Mouse (Mus musculus) embryonic facial prominence, embryonic 15.5 days (tissue): ENCODE data around the gene Irgm2. TPM values are rescaled to one million over a fixed set of nuclear protein-coding genes. Genes with fewer than 3 reads are reported as not detected.
A peak's percentile ranks its signal among the peaks of the same experiment; 100 is the strongest.
"Not testable (repeated sequence)": the region's sequence is repeated elsewhere in the genome, so short reads cannot be mapped to it uniquely, and the experiment has no call there.

Experiments
- ATAC-seq: fragments of 200-750 bp; cut with Nextera tagmentation; 2 replicates; pipeline ENCODE4 v1.8.0; 2017; ENCODE audit warnings: low read depth, moderate TSS enrichment; ENCODE audit not compliant: insufficient number of reproducible peaks, low FRiP score, low TSS enrichment
- H3K27ac ChIP-seq: fragments of 300-500 bp; sonication (generic); replicated peaks from 2 replicates; pipeline ENCODE4 v1.5.1; 2015; ENCODE audit warnings: mild to moderate bottlenecking, inconsistent platforms
- H3K27me3 ChIP-seq: fragments of 300-500 bp; sonication (generic); 2 replicates; pipeline ENCODE4 v1.6.1; 2015; ENCODE audit warnings: inconsistent platforms
- H3K36me3 ChIP-seq: fragments of 300-500 bp; sonication (generic); 2 replicates; pipeline ENCODE4 v1.6.1; 2015; ENCODE audit warnings: mild to moderate bottlenecking, inconsistent platforms
- H3K4me1 ChIP-seq: fragments of 300-500 bp; sonication (generic); 2 replicates; pipeline ENCODE4 v1.6.1; 2015; ENCODE audit warnings: inconsistent platforms
- H3K4me2 ChIP-seq: fragments of 300-500 bp; sonication (generic); replicated peaks from 2 replicates; pipeline ENCODE4 v1.6.1; 2015; ENCODE audit warnings: mild to moderate bottlenecking, inconsistent platforms
- H3K4me3 ChIP-seq: fragments of 300-500 bp; sonication (generic); replicated peaks from 2 replicates; pipeline ENCODE4 v1.5.1; 2015; ENCODE audit warnings: mild to moderate bottlenecking, inconsistent platforms
- H3K9ac ChIP-seq: fragments of 300-500 bp; sonication (generic); 2 replicates; pipeline ENCODE4 v1.6.1; 2015; ENCODE audit warnings: inconsistent platforms
- H3K9me3 ChIP-seq: fragments of 300-500 bp; sonication (generic); replicated peaks from 2 replicates; pipeline ENCODE4 v1.6.1; 2016; ENCODE audit warnings: inconsistent platforms
- WGBS: fragments of 180-500 bp; shearing (Covaris S2); methylation state at CpG from one replicate; pipeline ENCODE4 v1.1.7; 2015; 5-methylcytosine and 5-hydroxymethylcytosine counted together
- polyA plus RNA-seq: library from polyadenylated mRNA; unstranded; fragments of >200 nt; fragmentation: Nextera tagmentation; extraction: Ambion mirVana; gene quantifications from 2 replicates; pipeline ENCODE4 v1.2.1, GENCODE M21; 2015

Gene Irgm2
- polyA plus RNA-seq, 1 experiment from 2014 or later, result 3.6 TPM

DNA sequence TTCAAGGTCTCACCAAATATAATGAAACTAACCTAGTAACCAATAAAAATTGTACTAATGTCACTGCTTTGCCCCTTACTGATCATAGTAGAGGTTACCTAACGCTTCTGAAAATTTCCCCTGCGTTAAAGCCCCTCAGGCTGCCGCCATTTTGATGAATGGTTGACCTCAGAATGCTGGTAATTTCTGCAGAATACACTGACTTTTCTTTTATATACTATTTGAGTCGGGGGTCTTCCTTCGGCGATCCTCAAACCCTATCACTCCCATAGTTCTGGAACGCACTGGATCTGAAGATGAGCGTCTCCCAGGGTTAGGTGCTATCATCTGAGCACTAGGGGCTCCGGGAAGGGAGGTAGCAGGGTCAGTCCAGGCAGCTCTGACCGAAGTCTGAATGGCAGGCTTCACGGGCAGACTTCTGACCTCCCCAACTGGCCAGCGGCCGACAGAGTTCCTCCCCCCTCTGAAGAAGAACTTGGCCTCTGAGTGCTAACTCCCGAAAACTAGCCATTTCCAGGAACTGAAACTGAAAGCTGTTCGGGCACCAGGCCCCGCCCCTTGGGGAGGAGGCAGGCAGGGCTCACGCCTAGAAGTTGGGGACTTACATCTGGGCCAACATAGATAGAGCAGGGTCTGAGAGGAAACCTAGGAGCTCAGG lies 15.1 kb downstream of the Irgm2 start:
- Histone ChIP-seq H3K9ac (peak overlapping the region; percentile 12), H3K4me2 (peak overlapping the region; percentile 51), H3K4me3 (peak overlapping the region; percentile 47), H3K36me3 (no peaks in the 10 kb centered on the region), H3K9me3 (no peaks in the 10 kb centered on the region), H3K27ac (no peak overlapping the region), H3K4me1 (peaks cover 5% of the 10 kb centered on the region; the same call in 1 of the 2 replicates), H3K27me3 (no peaks in the 10 kb centered on the region)
- WGBS, result 36% methylated on average over 17 of the region's 17 CpGs
- peak; percentile 63; the same call in 1 of the 2 replicates for ATAC-seq

DNA sequence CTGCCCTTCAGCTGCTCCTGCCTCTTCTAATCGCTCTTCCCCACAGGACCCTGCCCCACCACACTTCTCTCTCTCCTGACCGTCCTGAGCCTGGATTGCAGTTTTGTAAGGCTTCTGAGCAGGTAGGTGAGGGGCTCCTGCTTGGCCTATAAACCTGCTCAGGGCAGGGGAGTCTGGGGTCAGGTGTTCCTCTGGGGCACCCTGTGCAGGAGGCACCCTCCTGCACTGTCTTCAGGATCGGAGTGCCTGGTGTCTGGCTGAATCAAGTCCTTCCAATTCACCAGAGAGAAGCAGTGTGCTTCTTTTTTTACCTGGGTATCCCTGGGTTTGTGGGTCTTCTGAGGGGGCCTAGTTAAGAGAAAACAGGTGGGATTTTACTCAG lies 15.6 kb downstream of the Irgm2 start:
- ATAC-seq, result 0 out of 2 replicates have a peak, but pooled peaks have one; percentile 15
- H3K4me3 ChIP-seq, result peak overlapping the region; percentile 47
- H3K9ac ChIP-seq, result not testable (repeated sequence)

DNA sequence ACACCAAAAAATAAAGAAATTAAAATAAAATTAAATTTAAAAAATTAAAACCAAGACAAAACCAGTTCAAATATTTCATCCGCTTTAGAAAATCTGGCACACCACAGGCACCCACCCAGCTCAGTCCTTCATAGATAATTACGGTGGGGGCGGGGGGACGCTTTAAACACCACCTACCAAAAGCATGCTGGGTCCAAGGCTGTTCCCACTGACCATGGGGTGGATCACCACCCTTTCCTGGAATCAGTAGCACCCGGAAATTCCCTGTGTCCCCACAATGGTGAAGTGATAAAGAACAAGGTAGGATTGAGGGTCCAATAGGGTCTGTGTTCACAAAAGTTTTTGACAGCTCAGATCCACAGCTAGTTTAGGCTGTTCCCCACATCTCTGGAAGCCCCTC lies 16.4 kb downstream of the Irgm2 start:
- no peak for ATAC-seq

More for the DNA sequence above, 15.6 kb downstream of the Irgm2 start:
- H3K27ac ChIP-seq, H3K36me3 ChIP-seq, H3K27me3 ChIP-seq, H3K9me3 ChIP-seq, H3K4me1 ChIP-seq: not testable (repeated sequence)
- H3K4me2 ChIP-seq, result peak overlapping the region; percentile 51
- WGBS, result 27% methylated on average over 2 of the region's 3 CpGs

DNA sequence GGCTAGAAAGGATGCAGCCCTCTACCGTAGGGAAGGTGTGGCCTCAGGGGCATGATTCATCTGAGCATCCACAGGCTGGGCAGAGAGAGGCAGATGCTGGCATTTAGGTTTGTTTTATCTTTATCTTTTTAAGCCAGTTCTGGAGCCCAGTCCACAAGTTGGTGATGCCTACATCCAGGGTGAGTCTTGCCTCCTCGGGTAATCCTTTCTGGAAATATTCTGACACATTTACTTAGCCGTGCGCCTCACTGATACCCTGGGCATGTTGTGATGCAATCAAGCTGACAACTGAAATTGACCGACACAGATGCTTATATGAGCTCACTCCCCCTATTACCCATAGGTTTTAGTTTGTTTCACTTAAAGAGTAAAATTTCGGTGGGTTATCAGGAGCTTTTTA lies 17.4 kb downstream of the Irgm2 start:
- Histone ChIP-seq H3K27ac (no peak overlapping the region), H3K4me1 (no peaks in the 10 kb centered on the region), H3K36me3 (no peaks in the 10 kb centered on the region), H3K27me3 (no peaks in the 10 kb centered on the region), H3K4me3 (no peak overlapping the region), H3K9me3 (no peaks in the 10 kb centered on the region), H3K4me2 (no peak overlapping the region), H3K9ac (no peak overlapping the region)
- 78% methylated on average over 6 of the region's 6 CpGs for WGBS
- no peak for ATAC-seq

More for the DNA sequence above, 16.4 kb downstream of the Irgm2 start:
- Histone ChIP-seq H3K27ac (no peak overlapping the region), H3K4me1 (peaks cover 5% of the 10 kb centered on the region; the same call in 1 of the 2 replicates), H3K9me3 (no peaks in the 10 kb centered on the region), H3K27me3 (no peaks in the 10 kb centered on the region), H3K9ac (no peak overlapping the region), H3K4me3 (no peak overlapping the region), H3K4me2 (no peak overlapping the region), H3K36me3 (no peaks in the 10 kb centered on the region)
- WGBS, result 78% methylated on average over 5 of the region's 5 CpGs

DNA sequence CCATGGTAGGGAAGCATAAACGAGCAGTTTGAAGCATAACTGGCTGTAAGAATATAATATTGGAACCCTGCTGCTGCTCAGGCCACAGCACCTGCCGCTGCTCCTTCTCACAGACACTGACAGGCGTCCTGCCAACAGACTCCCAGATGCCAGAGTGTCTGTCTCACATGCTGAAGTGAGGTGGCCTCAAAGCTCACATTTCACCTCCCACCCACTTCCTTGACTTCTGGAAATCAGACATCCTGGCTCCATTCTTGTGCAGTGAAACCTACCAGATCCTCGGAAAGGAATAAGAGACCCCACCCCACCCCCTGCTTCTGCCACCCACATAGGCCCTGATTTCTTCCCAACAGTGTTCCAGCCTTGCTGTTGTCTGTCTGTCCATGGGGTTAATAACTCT lies 24.3 kb downstream of the Irgm2 start:
- no peak overlapping the region for H3K27ac ChIP-seq
- no peaks in the 10 kb centered on the region for H3K27me3 ChIP-seq
- WGBS, result 28% methylated on average over 4 of the region's 4 CpGs
- H3K4me3 ChIP-seq, result no peak overlapping the region
- H3K4me1 ChIP-seq, result no peaks in the 10 kb centered on the region
- H3K4me2 ChIP-seq, result no peak overlapping the region
- no peaks in the 10 kb centered on the region for H3K9me3 ChIP-seq
- H3K9ac ChIP-seq, result no peak overlapping the region
- ATAC-seq, result no peak
- H3K36me3 ChIP-seq, result no peaks in the 10 kb centered on the region

DNA sequence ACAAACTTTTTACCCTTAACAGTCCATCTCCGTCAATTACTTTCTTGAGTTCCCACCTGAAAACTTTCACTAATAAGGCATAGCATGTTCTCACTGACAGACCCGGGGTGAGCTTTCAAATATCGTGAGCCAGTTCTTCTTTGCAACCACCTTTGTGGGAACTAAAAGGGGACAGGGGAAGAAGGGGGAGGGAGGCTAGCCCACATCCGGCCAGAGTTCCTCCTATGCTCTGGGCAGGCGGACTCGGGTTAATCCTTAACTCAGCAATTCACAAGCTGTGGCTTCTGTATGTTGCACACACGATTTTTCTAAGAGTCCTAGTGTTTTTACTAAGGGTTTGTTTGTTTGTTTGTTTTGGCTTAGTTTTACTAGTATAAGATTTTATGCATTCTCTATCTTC lies 24.9 kb downstream of the Irgm2 start:
- Histone ChIP-seq H3K27ac (no peak overlapping the region), H3K4me1 (no peaks in the 10 kb centered on the region), H3K36me3 (no peaks in the 10 kb centered on the region), H3K4me3 (no peak overlapping the region), H3K9ac (no peak overlapping the region), H3K27me3 (no peaks in the 10 kb centered on the region), H3K9me3 (no peaks in the 10 kb centered on the region), H3K4me2 (no peak overlapping the region)
- WGBS, result 56% methylated on average over 7 of the region's 7 CpGs
- ATAC-seq, result no peak

DNA sequence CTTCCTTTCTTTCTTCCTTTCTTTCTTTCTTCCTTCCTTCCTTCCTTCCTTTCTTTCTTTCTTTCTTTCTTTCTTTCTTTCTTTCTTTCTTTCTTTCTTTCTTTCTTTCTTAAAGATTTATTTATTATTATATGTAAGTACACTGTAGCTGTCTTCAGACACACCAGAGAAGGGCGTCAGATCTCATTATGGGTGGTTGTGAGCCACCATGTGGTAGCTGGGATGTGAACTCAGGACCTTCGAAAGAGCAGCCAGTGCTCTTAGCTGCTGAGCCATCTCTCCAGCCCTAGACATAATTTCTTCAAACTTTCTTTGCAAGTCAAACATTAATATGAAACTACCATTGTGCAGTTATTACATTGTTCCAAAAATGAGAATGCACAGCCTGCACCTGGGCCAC lies 25.5 kb downstream of the Irgm2 start:
- H3K4me3 ChIP-seq, H3K27me3 ChIP-seq, H3K27ac ChIP-seq, H3K4me2 ChIP-seq, H3K9me3 ChIP-seq, H3K36me3 ChIP-seq, H3K9ac ChIP-seq, H3K4me1 ChIP-seq, ATAC-seq: not testable (repeated sequence)
- WGBS, result 79% methylated on average over 2 of the region's 2 CpGs

DNA sequence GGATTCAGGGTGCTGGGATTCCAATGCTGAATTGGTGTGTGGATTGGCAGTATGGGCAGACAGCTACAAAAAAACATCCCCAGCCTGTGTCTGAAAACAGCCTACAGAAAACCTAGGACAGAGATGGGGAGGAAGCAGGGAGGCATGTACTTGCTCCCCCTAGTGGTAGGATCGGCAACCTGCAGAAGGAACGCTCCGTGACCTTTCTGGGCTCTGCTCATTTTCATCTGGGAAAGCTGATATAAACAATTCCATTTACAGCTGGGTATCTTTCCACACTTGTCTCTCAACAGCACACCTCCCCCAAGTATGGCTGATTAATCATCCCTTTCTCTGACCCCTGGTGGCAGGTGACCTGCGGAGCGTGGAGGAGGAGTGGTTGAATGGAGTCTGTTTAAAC lies 26.2 kb downstream of the Irgm2 start:
- Histone ChIP-seq H3K9me3 (no peaks in the 10 kb centered on the region), H3K4me3 (no peak overlapping the region), H3K4me2 (no peak overlapping the region), H3K4me1 (no peaks in the 10 kb centered on the region), H3K9ac (no peak overlapping the region), H3K36me3 (no peaks in the 10 kb centered on the region), H3K27me3 (no peaks in the 10 kb centered on the region), H3K27ac (no peak overlapping the region)
- no peak for ATAC-seq
- WGBS, result 15% methylated on average over 5 of the region's 5 CpGs

DNA sequence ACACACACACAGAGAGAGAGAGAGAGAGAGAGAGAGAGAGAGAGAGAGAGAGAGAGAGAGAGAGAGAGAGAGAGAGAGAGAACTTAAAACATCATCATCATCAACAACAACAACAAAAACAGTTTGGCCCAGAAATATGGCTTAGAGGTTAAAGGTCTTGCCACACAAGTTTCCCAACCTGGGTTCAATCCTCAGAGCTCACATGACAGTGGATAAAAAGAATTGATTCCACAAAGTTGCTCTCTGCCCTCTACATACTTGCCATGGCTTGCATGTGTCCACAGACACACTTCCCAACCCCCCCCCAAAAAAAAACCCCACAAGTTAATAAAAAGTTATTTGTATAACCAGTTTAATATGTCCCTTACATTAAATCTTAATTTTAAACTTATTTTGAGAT lies 27.0 kb downstream of the Irgm2 start:
- Histone ChIP-seq H3K4me3 (no peak overlapping the region), H3K9me3 (no peaks in the 10 kb centered on the region), H3K27ac (no peak overlapping the region), H3K27me3 (no peaks in the 10 kb centered on the region), H3K9ac (no peak overlapping the region), H3K36me3 (no peaks in the 10 kb centered on the region), H3K4me2 (no peak overlapping the region), H3K4me1 (no peaks in the 10 kb centered on the region)
- no peak for ATAC-seq

DNA sequence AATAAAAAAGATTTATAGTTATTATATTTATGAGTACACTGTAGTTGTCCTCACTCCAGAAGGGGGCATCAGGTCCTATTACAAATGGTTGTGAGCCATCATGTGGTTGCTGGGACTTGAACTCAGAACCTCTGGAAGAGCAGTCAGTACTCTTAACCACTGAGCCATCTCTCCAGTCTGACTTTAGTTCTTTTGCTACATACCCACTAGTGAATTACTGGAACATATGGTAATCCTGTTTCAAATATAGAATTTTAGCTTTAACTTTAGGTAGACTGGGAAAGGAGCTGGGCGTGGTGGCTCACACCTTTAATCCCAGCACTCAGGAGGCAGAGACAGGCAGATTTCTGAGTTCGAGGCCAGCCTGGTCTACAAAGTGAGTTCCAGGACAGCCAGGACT lies 28.6 kb downstream of the Irgm2 start:
- H3K4me1 ChIP-seq, H3K9me3 ChIP-seq, H3K27me3 ChIP-seq, H3K4me2 ChIP-seq, H3K27ac ChIP-seq, H3K36me3 ChIP-seq, H3K4me3 ChIP-seq, ATAC-seq, H3K9ac ChIP-seq: not testable (repeated sequence)
- 86% methylated on average over 2 of the region's 2 CpGs for WGBS

DNA sequence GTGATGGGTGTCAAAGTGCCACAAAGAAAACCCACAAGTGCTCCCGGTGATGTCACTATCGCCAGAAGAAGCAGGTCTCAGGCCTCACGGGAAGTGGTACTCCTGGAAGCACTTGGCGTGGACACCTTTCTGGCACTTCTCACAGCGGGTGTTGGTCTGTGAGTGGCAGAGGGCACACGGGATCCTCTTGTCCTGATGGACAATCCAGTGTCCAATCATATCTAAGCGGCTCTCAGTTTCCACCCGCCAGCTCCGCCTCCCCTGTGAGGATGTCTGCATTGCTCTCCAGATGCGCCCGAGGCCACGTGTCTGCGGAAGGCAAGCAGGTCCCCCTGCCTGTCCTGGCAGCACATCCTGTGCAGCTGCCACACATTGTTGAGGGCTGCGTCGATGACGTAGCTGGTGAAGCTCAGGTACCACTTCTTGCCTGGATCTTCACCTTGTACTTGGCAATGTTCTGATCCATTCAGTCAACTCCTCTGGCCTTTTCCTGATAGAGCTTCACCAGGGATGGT lies 31.0 kb downstream of the Irgm2 start:
- Histone ChIP-seq H3K36me3 (no peaks in the 10 kb centered on the region), H3K4me2 (no peak overlapping the region), H3K9me3 (no peaks in the 10 kb centered on the region), H3K9ac (no peak overlapping the region), H3K27me3 (no peaks in the 10 kb centered on the region), H3K4me3 (no peak overlapping the region), H3K4me1 (no peaks in the 10 kb centered on the region), H3K27ac (no peak overlapping the region)
- ATAC-seq, result no peak
- WGBS, result 45% methylated on average over 16 of the region's 16 CpGs

DNA sequence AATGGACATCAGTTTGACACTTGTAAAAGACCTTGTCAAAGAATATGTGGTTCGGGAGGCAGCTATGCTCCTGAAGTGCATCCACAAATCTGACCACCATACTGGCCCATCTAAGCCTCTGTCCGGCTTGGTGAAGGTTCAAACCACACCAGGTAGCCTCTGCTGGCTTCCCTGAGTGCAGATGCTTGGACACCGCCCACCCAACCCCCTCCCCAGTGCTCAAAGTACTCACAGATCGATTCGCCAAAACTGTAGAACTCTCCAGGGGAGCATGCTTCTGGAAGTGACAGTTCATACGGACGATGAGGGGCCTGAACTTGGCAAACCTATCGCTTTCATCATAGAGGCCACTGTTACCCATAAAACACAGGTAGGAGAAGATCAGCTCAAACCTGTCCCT lies 31.7 kb downstream of the Irgm2 start:
- Histone ChIP-seq H3K36me3 (no peaks in the 10 kb centered on the region), H3K9me3 (no peaks in the 10 kb centered on the region), H3K27ac (no peak overlapping the region), H3K9ac (no peak overlapping the region), H3K4me3 (no peak overlapping the region), H3K27me3 (no peaks in the 10 kb centered on the region), H3K4me1 (no peaks in the 10 kb centered on the region), H3K4me2 (no peak overlapping the region)
- no peak for ATAC-seq
- WGBS, result 84% methylated on average over 8 of the region's 8 CpGs
